Mouse (Mus musculus): Measurements from ENCODE around the gene Ccdc155. TPM values are rescaled to one million over a fixed set of nuclear protein-coding genes. Genes with fewer than 3 reads are reported as not detected.

Gene Ccdc155
- polyA plus RNA-seq, 1 experiment = 4.1 TPM

DNA sequence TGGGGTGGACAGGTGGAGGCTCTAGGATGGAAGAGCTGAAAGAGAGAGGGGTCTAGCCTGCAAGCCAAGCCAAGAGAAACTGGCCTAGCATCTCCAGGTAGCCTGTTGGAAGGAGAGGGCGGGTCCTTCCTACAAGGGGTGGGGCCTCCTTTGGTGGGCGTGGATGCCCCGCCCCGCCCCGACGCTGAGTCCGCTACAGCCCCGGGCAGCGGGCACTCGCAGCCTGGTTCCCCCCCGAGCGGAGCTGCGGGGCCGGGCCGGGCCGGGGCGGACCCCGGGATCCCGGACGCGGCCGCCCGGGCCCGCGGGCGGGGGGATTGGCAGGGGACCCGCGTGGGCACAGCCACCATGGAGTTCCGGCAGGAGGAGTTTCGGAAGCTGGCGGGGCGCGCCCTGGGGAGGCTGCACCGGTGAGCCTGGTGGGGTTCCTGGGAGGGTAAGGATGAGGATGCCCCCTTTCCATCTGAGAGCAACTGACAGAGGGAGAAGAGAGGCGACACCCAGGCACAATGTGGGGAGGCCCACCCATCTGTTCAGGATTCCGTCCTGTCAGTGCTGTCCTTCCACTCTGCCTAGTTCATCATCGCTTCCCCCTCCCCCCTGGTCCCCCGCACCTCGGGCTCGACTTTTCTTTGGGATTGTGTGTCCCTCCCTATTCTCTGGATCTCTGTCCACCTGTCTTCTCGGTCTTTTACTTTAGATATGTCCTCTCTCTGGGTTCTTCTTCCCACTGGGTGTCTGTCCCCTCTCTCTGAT lies 40.8 kb downstream of the Ccdc155 start, which contains the start of gene Slc17a7:
Slc17a7 (plus strand) TSS at position 215 of the 756 bp plus-strand sequence.
- 0 out of 2 replicates have a peak, but pooled peaks cover 2% of the 10 kb centered on the region for H3K4me1 ChIP-seq (ENCODE audit: control insufficient read depth, insufficient read depth, low read length)
- DNase-seq = no peak
- no peak for TF ChIP-seq CTCF (IDR thresholded peaks at IDR 0.05; ENCODE audit: insufficient read depth, low read length)
- TF ChIP-seq POLR2A (IDR thresholded peaks at IDR 0.05; ENCODE audit: borderline replicate concordance, extremely low read depth, low read depth, low read length) = no peak
- WGBS = 2% methylated on average over 41 of the region's 41 CpGs
- H3K4me3 ChIP-seq (replicated peaks; ENCODE audit: extremely low read depth, low read depth, low read length) = no peak within 1 kb of the TSS

GRCm38 (mm10) chr7:45162996-45163615 lies 41.6 kb downstream of the Ccdc155 start:
- WGBS = 70% methylated on average over 9 of the region's 9 CpGs
- Histone ChIP-seq H3K4me1 (ENCODE audit: control insufficient read depth, insufficient read depth, low read length) (no peaks in the 10 kb centered on the region), H3K4me3 (replicated peaks; ENCODE audit: extremely low read depth, low read depth, low read length) (no peak overlapping the region)
- TF ChIP-seq POLR2A (IDR thresholded peaks at IDR 0.05; ENCODE audit: borderline replicate concordance, extremely low read depth, low read depth, low read length) (no peak), CTCF (IDR thresholded peaks at IDR 0.05; ENCODE audit: insufficient read depth, low read length) (no peak)
- DNase-seq = no peak

DNA sequence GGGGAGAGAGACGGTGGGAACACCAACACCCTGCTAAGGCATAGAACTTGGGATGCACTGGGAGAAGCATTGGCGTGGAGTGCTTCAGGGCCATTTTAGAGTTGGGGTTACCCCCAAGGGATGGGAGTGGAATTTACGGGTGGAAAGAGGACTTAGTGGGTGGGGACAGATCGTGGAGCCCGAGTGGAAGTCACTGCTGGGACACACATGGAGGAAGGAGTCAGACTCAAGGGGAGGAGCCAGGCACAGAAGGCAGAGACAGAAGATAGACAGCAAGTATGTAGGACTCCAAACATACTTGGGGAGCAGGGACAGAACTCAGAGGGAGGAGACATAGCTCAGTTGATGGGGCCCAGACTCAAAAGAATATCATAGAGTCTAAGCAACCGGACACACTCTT lies 42.1 kb downstream of the Ccdc155 start:
- TF ChIP-seq CTCF (IDR thresholded peaks at IDR 0.05; ENCODE audit: insufficient read depth, low read length) = no peak
- no peak for TF ChIP-seq POLR2A (IDR thresholded peaks at IDR 0.05; ENCODE audit: borderline replicate concordance, extremely low read depth, low read depth, low read length)
- Histone ChIP-seq H3K4me1 (ENCODE audit: control insufficient read depth, insufficient read depth, low read length) (no peaks in the 10 kb centered on the region), H3K4me3 (replicated peaks; ENCODE audit: extremely low read depth, low read depth, low read length) (no peak overlapping the region)
- WGBS = 25% methylated on average over 6 of the region's 6 CpGs
- DNase-seq = no peak

DNA sequence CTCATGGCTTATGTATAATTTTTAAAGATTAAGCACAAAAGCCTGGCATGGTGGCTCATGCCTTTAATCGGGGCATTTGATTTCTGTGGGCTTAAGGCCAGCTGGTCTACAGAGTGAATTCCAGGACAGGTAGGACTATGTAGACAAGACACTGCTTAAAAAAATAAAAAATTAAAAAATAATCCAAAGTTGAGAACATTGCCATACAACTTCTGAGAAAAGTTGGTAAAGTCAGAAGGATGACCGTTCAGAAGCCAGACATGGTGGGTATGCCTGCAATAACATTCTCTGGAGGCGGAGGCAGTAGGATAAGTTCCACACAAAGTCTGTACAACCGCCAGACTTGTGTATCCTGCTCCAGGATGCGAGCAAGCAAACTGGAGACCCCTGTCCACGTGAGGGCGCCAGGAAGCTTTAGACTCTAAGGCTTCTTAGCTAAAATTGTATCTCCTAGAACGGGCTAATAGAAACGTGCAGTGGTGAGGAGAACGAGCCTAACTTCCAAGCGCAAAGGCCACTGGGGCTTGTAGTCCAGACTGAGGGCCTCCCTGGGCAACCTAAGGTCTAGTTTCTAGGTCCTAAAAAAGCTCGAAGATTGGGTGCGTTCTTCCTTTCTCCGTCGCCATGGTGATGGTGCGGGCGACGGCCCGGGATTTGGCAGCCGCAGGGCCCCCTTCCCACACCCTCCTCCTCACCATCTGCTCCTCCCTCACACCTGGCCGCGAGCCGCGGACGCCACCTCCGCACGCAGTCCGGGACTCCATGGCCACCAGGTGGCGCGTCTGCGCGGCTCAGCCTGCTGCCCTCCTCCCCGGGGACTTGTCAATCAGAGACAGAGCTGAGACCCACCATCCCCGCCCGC lies 42.8 kb downstream of the Ccdc155 start:
- Histone ChIP-seq H3K4me3 (replicated peaks; ENCODE audit: extremely low read depth, low read depth, low read length) (peak overlapping the region; percentile 36), H3K4me1 (ENCODE audit: control insufficient read depth, insufficient read depth, low read length) (no peaks in the 10 kb centered on the region)
- DNase-seq = peak; percentile 92
- TF ChIP-seq POLR2A (IDR thresholded peaks at IDR 0.05; ENCODE audit: borderline replicate concordance, extremely low read depth, low read depth, low read length) = no peak
- TF ChIP-seq CTCF (IDR thresholded peaks at IDR 0.05; ENCODE audit: insufficient read depth, low read length) = peak; percentile 69
- WGBS = 3% methylated on average over 35 of the region's 35 CpGs

GRCm38 (mm10) chr7:45160866-45161265 lies 43.8 kb downstream of the Ccdc155 start:
- no peaks in the 10 kb centered on the region for H3K4me1 ChIP-seq (ENCODE audit: control insufficient read depth, insufficient read depth, low read length)
- TF ChIP-seq CTCF (IDR thresholded peaks at IDR 0.05; ENCODE audit: insufficient read depth, low read length) = no peak
- no peak for TF ChIP-seq POLR2A (IDR thresholded peaks at IDR 0.05; ENCODE audit: borderline replicate concordance, extremely low read depth, low read depth, low read length)
- no peak for DNase-seq
- H3K4me3 ChIP-seq (replicated peaks; ENCODE audit: extremely low read depth, low read depth, low read length) = no peak overlapping the region
- 85% methylated on average over 3 of the region's 3 CpGs for WGBS

GRCm38 (mm10) chr7:45160316-45160800 lies 44.3 kb downstream of the Ccdc155 start:
- no peak for DNase-seq
- H3K4me3 ChIP-seq (replicated peaks; ENCODE audit: extremely low read depth, low read depth, low read length) = no peak overlapping the region
- no peaks in the 10 kb centered on the region for H3K4me1 ChIP-seq (ENCODE audit: control insufficient read depth, insufficient read depth, low read length)
- WGBS = 90% methylated on average over 6 of the region's 6 CpGs
- TF ChIP-seq CTCF (IDR thresholded peaks at IDR 0.05; ENCODE audit: insufficient read depth, low read length) = no peak
- no peak for TF ChIP-seq POLR2A (IDR thresholded peaks at IDR 0.05; ENCODE audit: borderline replicate concordance, extremely low read depth, low read depth, low read length)

DNA sequence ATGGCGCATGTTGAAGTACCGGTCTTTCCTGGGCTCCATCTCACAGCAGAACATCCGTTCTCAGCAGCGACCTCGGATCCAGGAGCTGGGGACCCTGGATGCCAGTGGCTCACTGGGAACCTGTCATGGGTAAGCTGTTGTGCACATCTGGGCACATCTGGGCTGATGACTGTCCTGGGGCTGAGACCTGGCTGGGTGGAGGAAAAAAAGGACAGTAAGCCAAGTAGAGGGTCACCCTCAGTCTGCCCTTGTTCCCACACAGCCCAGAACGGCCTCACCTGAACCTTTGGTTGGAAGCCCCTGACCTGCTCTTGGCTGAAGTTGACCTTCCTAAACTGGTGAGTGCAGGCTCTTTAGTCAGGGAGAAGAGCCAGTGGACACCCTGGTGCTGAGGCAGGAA lies 45.7 kb downstream of the Ccdc155 start:
- no peak overlapping the region for H3K4me3 ChIP-seq (replicated peaks; ENCODE audit: extremely low read depth, low read depth, low read length)
- no peaks in the 10 kb centered on the region for H3K4me1 ChIP-seq (ENCODE audit: control insufficient read depth, insufficient read depth, low read length)
- 93% methylated on average over 6 of the region's 6 CpGs for WGBS
- no peak for DNase-seq
- TF ChIP-seq POLR2A (IDR thresholded peaks at IDR 0.05; ENCODE audit: borderline replicate concordance, extremely low read depth, low read depth, low read length) (no peak), CTCF (IDR thresholded peaks at IDR 0.05; ENCODE audit: insufficient read depth, low read length) (no peak)

DNA sequence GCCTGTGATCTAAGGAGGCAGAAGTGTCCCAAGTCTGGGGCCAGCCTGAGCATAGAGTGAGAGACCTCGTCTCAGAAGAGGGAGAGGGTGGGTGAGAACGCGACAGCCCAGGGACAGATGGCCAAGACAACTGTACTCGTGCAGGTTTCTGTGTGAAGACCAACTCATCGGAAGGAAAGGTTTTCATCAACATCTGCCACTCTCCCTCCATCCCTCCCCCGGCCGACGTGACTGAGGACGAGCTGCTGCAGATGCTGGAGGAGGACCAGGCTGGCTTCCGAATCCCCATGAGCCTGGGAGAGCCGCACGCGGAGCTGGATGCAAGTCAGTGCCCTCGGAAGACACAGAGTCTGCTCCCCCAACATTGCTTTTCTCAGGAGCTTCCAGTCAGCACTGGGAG lies 47.2 kb downstream of the Ccdc155 start:
- H3K4me1 ChIP-seq (ENCODE audit: control insufficient read depth, insufficient read depth, low read length) = no peaks in the 10 kb centered on the region
- no peak overlapping the region for H3K4me3 ChIP-seq (replicated peaks; ENCODE audit: extremely low read depth, low read depth, low read length)
- no peak for DNase-seq
- 88% methylated on average over 14 of the region's 14 CpGs for WGBS
- TF ChIP-seq CTCF (IDR thresholded peaks at IDR 0.05; ENCODE audit: insufficient read depth, low read length) (no peak), POLR2A (IDR thresholded peaks at IDR 0.05; ENCODE audit: borderline replicate concordance, extremely low read depth, low read depth, low read length) (no peak)

DNA sequence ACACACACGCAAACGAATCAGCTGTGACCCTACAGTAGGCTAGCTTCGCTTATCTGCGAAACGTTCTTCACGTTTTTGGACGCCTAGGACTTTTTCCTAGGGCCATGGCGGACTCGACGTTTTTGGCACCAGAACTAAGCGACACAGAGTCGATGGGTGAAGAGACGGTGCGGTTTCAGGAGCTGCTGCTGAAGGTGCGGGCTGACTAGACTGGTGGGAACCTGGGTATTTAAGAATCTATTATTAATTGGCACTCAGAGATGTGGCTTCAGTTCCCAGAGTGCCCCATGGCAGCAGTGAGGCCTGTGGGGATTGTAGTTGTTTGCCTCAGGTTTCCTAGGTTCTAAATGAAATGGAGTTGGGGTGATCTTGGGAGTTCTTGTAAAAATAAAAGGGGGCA lies 48.5 kb downstream of the Ccdc155 start:
- peaks cover 4% of the 10 kb centered on the region for H3K4me1 ChIP-seq (ENCODE audit: control insufficient read depth, insufficient read depth, low read length)
- no peak overlapping the region for H3K4me3 ChIP-seq (replicated peaks; ENCODE audit: extremely low read depth, low read depth, low read length)
- WGBS = 93% methylated on average over 15 of the region's 15 CpGs
- no peak for TF ChIP-seq CTCF (IDR thresholded peaks at IDR 0.05; ENCODE audit: insufficient read depth, low read length)
- no peak for TF ChIP-seq POLR2A (IDR thresholded peaks at IDR 0.05; ENCODE audit: borderline replicate concordance, extremely low read depth, low read depth, low read length)
- no peak for DNase-seq
